ENCODE assay signal across 25 mouse cellular contexts in the genomic region with DNA sequence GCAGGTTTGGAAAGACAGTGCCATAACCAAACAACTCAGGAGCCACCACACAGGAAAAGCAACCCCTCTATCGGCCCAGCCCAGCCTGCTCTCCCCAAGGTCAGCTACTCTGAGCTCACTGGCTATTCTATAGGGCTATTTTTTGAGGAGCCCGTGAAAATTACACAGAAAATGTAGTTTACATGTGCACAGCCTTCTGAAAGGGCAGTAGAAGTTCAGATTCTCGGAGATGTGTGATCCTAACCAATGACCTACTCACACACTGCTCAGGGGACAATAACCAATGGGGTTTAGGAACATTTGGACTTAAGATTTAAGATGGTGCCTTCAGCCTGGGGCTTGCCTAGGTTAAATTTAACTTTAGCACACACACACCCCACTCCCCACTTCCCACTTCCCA. TPM values are rescaled to one million over a fixed set of nuclear protein-coding genes. Genes with fewer than 3 reads are reported as not detected.
DNase-seq lines count a peak whose midpoint lies in the region; ATAC-seq lines count a peak whose summit lies in the region.
"Had no signal": no experiment of that assay in that cellular context is flagged by ENCODE, and none has a peak within 500 bp of the region (broad histone marks: within the 10 kb centered on the region; RNA-seq: fewer than 3 reads in every experiment).

No protein-coding gene starts in this region.

- H3K27ac ChIP-seq in kidney, embryonic 15.5 days = no peak overlapping the region
- H3K27ac ChIP-seq in embryonic facial prominence, embryonic 10.5 days (replicated peaks) = peak overlapping the region; percentile 60
- H3K27ac ChIP-seq: forebrain, embryonic 10.5 days; forebrain, embryonic 13.5 days; heart, adult 2 months; heart, embryonic 10.5 days; heart, embryonic 13.5 days; hindbrain, embryonic 12.5 days had no signal

- H3K9me3 ChIP-seq in kidney, embryonic 15.5 days (replicated peaks) = no peaks in the 10 kb centered on the region
- H3K9me3 ChIP-seq in embryonic facial prominence, embryonic 10.5 days = no peaks in the 10 kb centered on the region
- H3K9me3 ChIP-seq: forebrain, embryonic 10.5 days; forebrain, embryonic 13.5 days; heart, embryonic 10.5 days; heart, embryonic 13.5 days; hindbrain, embryonic 12.5 days had no signal

- ATAC-seq in kidney, embryonic 15.5 days (replicated peaks; ENCODE audit: low FRiP score) = no peak
- ATAC-seq: activated CD4-positive, CD25-positive, alpha-beta regulatory T cell, adult 4 months; forebrain, embryonic 13.5 days; forebrain, embryonic 16.5 days; hindbrain, embryonic 16.5 days; intestine, embryonic 16.5 days had no signal

- no peak overlapping the region for H3K4me3 ChIP-seq in kidney, embryonic 15.5 days (replicated peaks)
- H3K4me3 ChIP-seq in embryonic facial prominence, embryonic 10.5 days = peak overlapping the region; percentile 8; the same call in 1 of the 2 replicates
- H3K4me3 ChIP-seq: forebrain, embryonic 10.5 days; forebrain, embryonic 13.5 days; heart, adult 2 months; heart, embryonic 10.5 days; heart, embryonic 13.5 days; hindbrain, embryonic 12.5 days had no signal

- 40% methylated on average over 3 of the region's 3 CpGs for WGBS in kidney, embryonic 15.5 days
- 35% methylated on average over 3 of the region's 3 CpGs for WGBS in embryonic facial prominence, embryonic 10.5 days

- peak; percentile 36 to 59 for DNase-seq in adrenal gland, adult (ENCODE audit: inconsistent age in 2 of 2, low spot score in 1 of 2)
- no peak for DNase-seq in adrenal gland, postnatal 10 days
- DNase-seq in kidney, postnatal 4 days = no peak
- no peak for DNase-seq in embryonic facial prominence, embryonic 10.5 days (ENCODE audit: low spot score)
- no peak for DNase-seq in ovary, postnatal 10 days (ENCODE audit: low spot score)
- DNase-seq: adrenal gland, postnatal 36 days; cerebellum, adult 18-20 months; cerebellum, adult 9-10 months; cerebellum, postnatal 14 days; gastrocnemius, postnatal 10 days; gastrocnemius, postnatal 36 days; heart, adult 2 months; heart, postnatal 14 days; heart, postnatal 4 days had no signal

- no peaks in the 10 kb centered on the region for H3K36me3 ChIP-seq in kidney, embryonic 15.5 days
- H3K36me3 ChIP-seq in embryonic facial prominence, embryonic 10.5 days (replicated peaks) = no peaks in the 10 kb centered on the region
- H3K36me3 ChIP-seq: forebrain, embryonic 10.5 days; heart, embryonic 10.5 days; heart, embryonic 13.5 days; hindbrain, embryonic 12.5 days had no signal

- H3K4me2 ChIP-seq in kidney, embryonic 15.5 days = peak overlapping the region; percentile 28
- H3K4me2 ChIP-seq: forebrain, embryonic 13.5 days; heart, embryonic 13.5 days; hindbrain, embryonic 12.5 days had no signal

- peaks cover 89% of the 10 kb centered on the region for H3K27me3 ChIP-seq in kidney, embryonic 15.5 days
- peaks cover 97% of the 10 kb centered on the region for H3K27me3 ChIP-seq in embryonic facial prominence, embryonic 10.5 days (replicated peaks; ENCODE audit: low read depth, poor library complexity, severe bottlenecking)

- no peak overlapping the region for H3K9ac ChIP-seq in kidney, embryonic 15.5 days
- H3K9ac ChIP-seq: forebrain, embryonic 13.5 days; heart, embryonic 13.5 days; hindbrain, embryonic 12.5 days had no signal

- H3K4me1 ChIP-seq in kidney, embryonic 15.5 days = peaks cover 33% of the 10 kb centered on the region
- peaks cover 74% of the 10 kb centered on the region for H3K4me1 ChIP-seq in embryonic facial prominence, embryonic 10.5 days

RNA-seq across cellular contexts. Expression of a gene that starts 19.0 kb away (rescaled TPM):
- total RNA-seq in adrenal gland, postnatal 10 days (2021) = 100 to 1,000 TPM; 136 to 142 TPM
- polyA plus RNA-seq in kidney, embryonic 15.5 days (2015; fragmentation: Nextera tagmentation; extraction: Ambion mirVana) = 51.1 and 54.4 TPM in 2 replicates
- polyA plus RNA-seq in embryonic facial prominence, embryonic 10.5 days (2016; fragmentation: Nextera tagmentation; extraction: Ambion mirVana) = 58.3 and 64.8 TPM in 2 replicates
- total RNA-seq: granulocyte monocyte progenitor cell, adult 5-6 weeks had no signal
- polyA plus RNA-seq: activated CD4-positive, CD25-positive, alpha-beta regulatory T cell, adult 4 months had no signal

Comparison
In these comparisons a context has a peak if more than half of its experiments do, and no peak if none do; other contexts are left out.
1. DNase-seq: peak in adrenal gland, adult (2 of 2); none in adrenal gland, postnatal 10 days (single experiment), kidney, postnatal 4 days (0 of 2), embryonic facial prominence, embryonic 10.5 days (single experiment) and ovary, postnatal 10 days (single experiment).